In the genomic region with DNA sequence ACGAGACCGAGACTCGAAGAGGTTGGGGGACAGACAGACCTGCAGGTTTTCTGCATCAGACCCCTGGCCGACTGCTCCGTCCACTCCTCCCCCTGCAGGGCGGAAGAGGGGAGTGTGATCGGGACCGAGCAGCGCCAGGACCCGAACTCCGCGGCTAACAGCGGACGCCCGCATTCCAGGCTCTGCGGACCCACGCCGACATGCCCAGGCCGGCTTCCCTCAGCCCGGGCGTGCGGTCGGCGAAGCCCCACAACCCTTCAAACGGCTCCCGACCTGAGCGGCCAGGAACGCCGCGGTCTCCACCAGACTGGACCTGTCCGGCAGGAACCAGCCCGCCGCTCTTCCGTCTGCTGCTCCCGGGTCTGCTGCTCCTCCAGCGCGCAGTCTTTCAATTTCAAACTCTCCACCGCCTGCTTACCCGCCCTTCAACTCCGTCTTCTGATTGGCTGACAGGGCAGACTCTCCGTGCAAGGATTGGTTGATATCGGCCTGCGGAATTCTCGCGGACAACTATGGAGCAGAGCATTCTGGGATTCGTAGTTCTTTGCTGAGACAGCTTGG, we compare ENCODE assay signal across 8 mouse cellular contexts. TPM values are rescaled to one million over a fixed set of nuclear protein-coding genes. Genes with fewer than 3 reads are reported as not detected.
DNase-seq lines count a peak whose midpoint lies in the region; ATAC-seq and TF ChIP-seq lines count a peak whose summit lies in the region.

A gene (minus strand): TSS at position 404 of the 561 bp plus-strand sequence.

- TF ChIP-seq EP300 in heart, postnatal 0 days (IDR thresholded peaks at IDR 0.05; ENCODE audit: low read depth): 0 out of 2 replicates have a peak, but pooled peaks have one; percentile 28

- H3K4me2 ChIP-seq in forebrain, embryonic 12.5 days: peak within 1 kb of the TSS; percentile 77
- peak within 1 kb of the TSS; percentile 97 for H3K4me2 ChIP-seq in heart, postnatal 0 days (ENCODE audit: low read depth, low read length)
- peak within 1 kb of the TSS; percentile 71 for H3K4me2 ChIP-seq in liver, embryonic 16.5 days (ENCODE audit: low read depth, low read length)
- H3K4me2 ChIP-seq in neural tube, embryonic 13.5 days: peak within 1 kb of the TSS; percentile 91

- ATAC-seq in forebrain, embryonic 12.5 days (ENCODE audit: low FRiP score): peak; percentile 100
- peak; percentile 100 for ATAC-seq in heart, postnatal 0 days (ENCODE audit: insufficient read depth, low read depth)
- peak; percentile 98 for ATAC-seq in liver, embryonic 16.5 days (ENCODE audit: low read depth)
- peak; percentile 99 for ATAC-seq in neural tube, embryonic 13.5 days (ENCODE audit: low read depth)

- H3K4me3 ChIP-seq in E14TG2a.4 (replicated peaks; ENCODE audit: low read length): peak within 1 kb of the TSS; percentile 92
- peak within 1 kb of the TSS; percentile 89 for H3K4me3 ChIP-seq in forebrain, embryonic 12.5 days (replicated peaks)
- H3K4me3 ChIP-seq in heart, postnatal 0 days (ENCODE audit: low read depth, low read length): peak within 1 kb of the TSS; percentile 90
- H3K4me3 ChIP-seq in liver, embryonic 16.5 days (ENCODE audit: low read depth, low read length): peak within 1 kb of the TSS; percentile 91
- H3K4me3 ChIP-seq in neural tube, embryonic 13.5 days: peak within 1 kb of the TSS; percentile 78
- peak within 1 kb of the TSS; percentile 92 for H3K4me3 ChIP-seq in testis, adult 2 months (ENCODE audit: control insufficient read depth, low read depth, low read length)

- H3K36me3 ChIP-seq in E14TG2a.4 (ENCODE audit: insufficient read depth, low read length): peaks cover 37% of the 10 kb centered on the region
- H3K36me3 ChIP-seq in forebrain, embryonic 12.5 days (replicated peaks): peaks cover 16% of the 10 kb centered on the region
- peaks cover 16% of the 10 kb centered on the region for H3K36me3 ChIP-seq in heart, postnatal 0 days (replicated peaks; ENCODE audit: control insufficient read depth, insufficient read depth, low read length)
- peaks cover 25% of the 10 kb centered on the region for H3K36me3 ChIP-seq in liver, embryonic 16.5 days (ENCODE audit: control insufficient read depth, insufficient read depth)
- H3K36me3 ChIP-seq in neural tube, embryonic 13.5 days: peaks cover 6% of the 10 kb centered on the region; the same call in 1 of the 2 replicates
- no peaks in the 10 kb centered on the region for H3K36me3 ChIP-seq in testis, adult 2 months (ENCODE audit: control insufficient read depth, insufficient read depth, low read length)

- DNase-seq in c-Kit-positive CD71-positive TER-119-positive erythroid progenitor cells, embryonic 14.5 days (ENCODE audit: low spot score): peak; percentile 93
- DNase-seq in heart, postnatal 0 days (ENCODE audit: low spot score): peak; percentile 98
- DNase-seq in kidney, postnatal 4 days: peak; percentile 86 to 94

- no peaks in the 10 kb centered on the region for H3K27me3 ChIP-seq in E14TG2a.4 (ENCODE audit: insufficient read depth, low read length)
- no peaks in the 10 kb centered on the region for H3K27me3 ChIP-seq in forebrain, embryonic 12.5 days
- no peaks in the 10 kb centered on the region for H3K27me3 ChIP-seq in heart, postnatal 0 days (ENCODE audit: control insufficient read depth, insufficient read depth, low read length)
- H3K27me3 ChIP-seq in liver, embryonic 16.5 days (ENCODE audit: control insufficient read depth, insufficient read depth, low read depth, low read length): no peaks in the 10 kb centered on the region
- no peaks in the 10 kb centered on the region for H3K27me3 ChIP-seq in neural tube, embryonic 13.5 days
- H3K27me3 ChIP-seq in testis, adult 2 months (ENCODE audit: control insufficient read depth, insufficient read depth, low read length): no peaks in the 10 kb centered on the region

- under 1% methylated on average over 46 of the region's 46 CpGs for whole genome bisulfite sequencing in forebrain, embryonic 12.5 days
- under 1% methylated on average over 46 of the region's 46 CpGs for WGBS in heart, postnatal 0 days
- under 1% methylated on average over 39 of the region's 46 CpGs for WGBS in liver, embryonic 16.5 days (ENCODE audit: insufficient replicate concordance)
- WGBS in neural tube, embryonic 13.5 days: under 1% methylated on average over 46 of the region's 46 CpGs

- TF ChIP-seq CTCF in E14TG2a.4 (conservative IDR thresholded peaks at IDR 0.05; ENCODE audit: low read length): no peak
- no peak for TF ChIP-seq CTCF in heart, postnatal 0 days (IDR thresholded peaks at IDR 0.05; ENCODE audit: low read depth)
- no peak for TF ChIP-seq CTCF in testis, adult 2 months (IDR thresholded peaks at IDR 0.05; ENCODE audit: control insufficient read depth, insufficient read depth, insufficient replicate concordance, low read depth, low read length)

- peak; percentile 72 for TF ChIP-seq POLR2A in testis, adult 2 months (IDR thresholded peaks at IDR 0.05; ENCODE audit: control insufficient read depth, low read depth, low read length)

- H3K4me1 ChIP-seq in E14TG2a.4 (replicated peaks; ENCODE audit: low read depth, low read length): peaks cover 35% of the 10 kb centered on the region
- H3K4me1 ChIP-seq in forebrain, embryonic 12.5 days: peaks cover 12% of the 10 kb centered on the region
- H3K4me1 ChIP-seq in heart, postnatal 0 days (ENCODE audit: control insufficient read depth, insufficient read depth): 0 out of 2 replicates have a peak, but pooled peaks cover 10% of the 10 kb centered on the region
- peaks cover 8% of the 10 kb centered on the region for H3K4me1 ChIP-seq in liver, embryonic 16.5 days (ENCODE audit: control insufficient read depth, low read depth, low read length)
- H3K4me1 ChIP-seq in neural tube, embryonic 13.5 days (replicated peaks): peaks cover 10% of the 10 kb centered on the region
- peaks cover 2% of the 10 kb centered on the region for H3K4me1 ChIP-seq in testis, adult 2 months (ENCODE audit: control insufficient read depth, insufficient read depth, low read length)

- H3K9ac ChIP-seq in forebrain, embryonic 12.5 days: peak within 1 kb of the TSS; percentile 77
- peak within 1 kb of the TSS; percentile 74 for H3K9ac ChIP-seq in heart, postnatal 0 days (replicated peaks; ENCODE audit: low read depth, low read length)
- H3K9ac ChIP-seq in liver, embryonic 16.5 days (ENCODE audit: low read depth, low read length): peak within 1 kb of the TSS; percentile 90
- H3K9ac ChIP-seq in neural tube, embryonic 13.5 days: peak within 1 kb of the TSS; percentile 74

- peak within 1 kb of the TSS; percentile 81 for H3K27ac ChIP-seq in forebrain, embryonic 12.5 days
- peak within 1 kb of the TSS; percentile 63 for H3K27ac ChIP-seq in heart, postnatal 0 days (ENCODE audit: low read depth)
- H3K27ac ChIP-seq in liver, embryonic 16.5 days (ENCODE audit: low read length): peak within 1 kb of the TSS; percentile 82
- H3K27ac ChIP-seq in neural tube, embryonic 13.5 days (replicated peaks): no peak within 1 kb of the TSS
- peak within 1 kb of the TSS; percentile 63 for H3K27ac ChIP-seq in testis, adult 2 months (ENCODE audit: control insufficient read depth, insufficient read depth, low read depth, low read length)

- H3K9me3 ChIP-seq in E14TG2a.4 (ENCODE audit: low read length): no peaks in the 10 kb centered on the region
- no peaks in the 10 kb centered on the region for H3K9me3 ChIP-seq in forebrain, embryonic 12.5 days
- H3K9me3 ChIP-seq in heart, postnatal 0 days (replicated peaks; ENCODE audit: control insufficient read depth, low read length): no peaks in the 10 kb centered on the region
- no peaks in the 10 kb centered on the region for H3K9me3 ChIP-seq in liver, embryonic 16.5 days (replicated peaks; ENCODE audit: control insufficient read depth, low read length)
- H3K9me3 ChIP-seq in neural tube, embryonic 13.5 days: no peaks in the 10 kb centered on the region

RNA-seq across cellular contexts. Expression of the gene that starts here (rescaled TPM):
- polyA plus RNA-seq in forebrain, embryonic 12.5 days (2016; fragmentation: Nextera tagmentation; extraction: Ambion mirVana): 232 and 241 TPM in 2 replicates
- total RNA-seq in heart, postnatal 0 days (2014; rRNA removed; ENCODE audit: low replicate concordance): 21.2 and 46.5 TPM in 2 replicates
- polyA plus RNA-seq in heart, postnatal 0 days (2015; fragmentation: Nextera tagmentation; extraction: Ambion mirVana): 47.8 and 57.2 TPM in 2 replicates
- polyA plus RNA-seq in liver, embryonic 16.5 days (2015; fragmentation: Nextera tagmentation; extraction: Ambion mirVana): 119 and 126 TPM in 2 replicates
- 38.8 and 42.0 TPM in 2 replicates for polyA plus RNA-seq in neural tube, embryonic 13.5 days (2015; fragmentation: Nextera tagmentation; extraction: Ambion mirVana)
- polyA plus RNA-seq in testis, adult 2 months (2012; rRNA removed): 4.1 and 6.8 TPM in 2 replicates
